Mouse (Mus musculus): ENCODE data around the gene Rbp3. TPM values are rescaled to one million over a fixed set of nuclear protein-coding genes. Genes with fewer than 3 reads are reported as not detected.

Gene Rbp3
- polyA plus RNA-seq, 1 experiment from 2014 or later, result not detected

GRCm38 (mm10) chr14:33932935-33933703 is 20.7 kb upstream of the Rbp3 start:
- Histone ChIP-seq H3K4me3 (replicated peaks; ENCODE audit: low read depth, low read length) (no peak overlapping the region), H3K9ac (replicated peaks; ENCODE audit: low read length) (no peak overlapping the region), H3K36me3 (ENCODE audit: control insufficient read depth, insufficient read depth, low read length) (no peaks in the 10 kb centered on the region), H3K4me1 (ENCODE audit: control insufficient read depth, insufficient read depth, low read length) (no peaks in the 10 kb centered on the region), H3K9me3 (ENCODE audit: control insufficient read depth, low read length) (no peaks in the 10 kb centered on the region), H3K27me3 (ENCODE audit: control insufficient read depth, insufficient read depth, low read length) (no peaks in the 10 kb centered on the region), H3K4me2 (ENCODE audit: low read length) (no peak overlapping the region), H3K27ac (replicated peaks; ENCODE audit: low read depth, low read length) (0 out of 2 replicates have a peak overlapping the region, but pooled peaks have one; percentile 13)
- DNase-seq, result peak; percentile 73
- WGBS, result 57% methylated on average over 10 of the region's 10 CpGs
- peak; percentile 27; the same call in 1 of the 2 replicates for ATAC-seq (ENCODE audit: low FRiP score, low TSS enrichment)

- H3K4me3 ChIP-seq (replicated peaks; ENCODE audit: low read depth, low read length), result no peak overlapping the region
- DNase-seq (peak; percentile 79), ATAC-seq (ENCODE audit: low FRiP score, low TSS enrichment) (no peak)
- no peak overlapping the region for H3K4me2 ChIP-seq (ENCODE audit: low read length)
- no peaks in the 10 kb centered on the region for H3K9me3 ChIP-seq (ENCODE audit: control insufficient read depth, low read length)
- H3K9ac ChIP-seq (replicated peaks; ENCODE audit: low read length), result no peak overlapping the region
- no peaks in the 10 kb centered on the region for H3K36me3 ChIP-seq (ENCODE audit: control insufficient read depth, insufficient read depth, low read length)
- 40% methylated on average over 5 of the region's 5 CpGs for WGBS
- 0 out of 2 replicates have a peak overlapping the region, but pooled peaks have one; percentile 13 for H3K27ac ChIP-seq (replicated peaks; ENCODE audit: low read depth, low read length)
- no peaks in the 10 kb centered on the region for H3K27me3 ChIP-seq (ENCODE audit: control insufficient read depth, insufficient read depth, low read length)
- H3K4me1 ChIP-seq (ENCODE audit: control insufficient read depth, insufficient read depth, low read length), result no peaks in the 10 kb centered on the region
Measured at GRCm38 (mm10) chr14:33933778-33934317, 20.0 kb upstream of the Rbp3 start.

- Histone ChIP-seq H3K4me3 (replicated peaks; ENCODE audit: low read depth, low read length) (no peak overlapping the region), H3K9me3 (ENCODE audit: control insufficient read depth, low read length) (no peaks in the 10 kb centered on the region), H3K4me2 (ENCODE audit: low read length) (peak overlapping the region; percentile 30), H3K9ac (replicated peaks; ENCODE audit: low read length) (no peak overlapping the region), H3K36me3 (ENCODE audit: control insufficient read depth, insufficient read depth, low read length) (no peaks in the 10 kb centered on the region), H3K27ac (replicated peaks; ENCODE audit: low read depth, low read length) (no peak overlapping the region), H3K4me1 (ENCODE audit: control insufficient read depth, insufficient read depth, low read length) (no peaks in the 10 kb centered on the region), H3K27me3 (ENCODE audit: control insufficient read depth, insufficient read depth, low read length) (no peaks in the 10 kb centered on the region)
- DNase-seq, result peak; percentile 83
- ATAC-seq (ENCODE audit: low FRiP score, low TSS enrichment), result no peak
- 30% methylated on average over 9 of the region's 9 CpGs for WGBS
Measured at GRCm38 (mm10) chr14:33939117-33939516, 14.7 kb upstream of the Rbp3 start.

DNA sequence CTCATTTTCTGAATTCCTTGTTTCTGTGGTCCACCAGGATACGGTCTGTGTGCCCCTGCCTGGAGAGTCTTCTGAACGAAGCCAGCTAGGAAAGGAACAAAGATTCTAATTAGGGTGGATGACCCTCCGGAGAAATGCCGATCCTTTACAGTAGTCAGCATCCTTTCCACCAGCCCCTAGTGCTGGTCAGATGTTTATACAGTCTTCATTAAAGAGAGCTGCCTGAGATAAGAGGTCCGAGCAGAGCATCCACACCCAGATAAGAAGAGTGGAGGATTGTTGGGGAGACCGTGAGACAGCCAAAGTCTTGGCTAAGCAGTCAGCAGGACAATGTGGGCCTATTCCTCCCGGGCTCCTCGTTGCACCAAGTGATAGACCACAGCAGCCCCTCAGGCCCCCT is 13.1 kb upstream of the Rbp3 start, which contains the start of gene Gdf2:
TSS of gene Gdf2 (plus strand) at position 301 of the 400 bp plus-strand sequence.
- WGBS, result 81% methylated on average over 8 of the region's 8 CpGs
- Histone ChIP-seq H3K4me2 (ENCODE audit: low read length) (no peak within 1 kb of the TSS), H3K4me1 (ENCODE audit: control insufficient read depth, insufficient read depth, low read length) (no peaks in the 10 kb centered on the region), H3K27me3 (ENCODE audit: control insufficient read depth, insufficient read depth, low read length) (no peaks in the 10 kb centered on the region), H3K27ac (replicated peaks; ENCODE audit: low read depth, low read length) (no peak within 1 kb of the TSS), H3K4me3 (replicated peaks; ENCODE audit: low read depth, low read length) (no peak within 1 kb of the TSS), H3K36me3 (ENCODE audit: control insufficient read depth, insufficient read depth, low read length) (no peaks in the 10 kb centered on the region), H3K9ac (replicated peaks; ENCODE audit: low read length) (no peak within 1 kb of the TSS), H3K9me3 (ENCODE audit: control insufficient read depth, low read length) (no peaks in the 10 kb centered on the region)
- no peak for ATAC-seq (ENCODE audit: low FRiP score, low TSS enrichment)
- no peak for DNase-seq

- no peak overlapping the region for H3K27ac ChIP-seq (replicated peaks; ENCODE audit: low read depth, low read length)
- H3K27me3 ChIP-seq (ENCODE audit: control insufficient read depth, insufficient read depth, low read length), result no peaks in the 10 kb centered on the region
- WGBS, result 88% methylated on average over 5 of the region's 5 CpGs
- ATAC-seq (ENCODE audit: low FRiP score, low TSS enrichment) (no peak), DNase-seq (no peak)
- H3K4me3 ChIP-seq (replicated peaks; ENCODE audit: low read depth, low read length), result no peak overlapping the region
- no peaks in the 10 kb centered on the region for H3K9me3 ChIP-seq (ENCODE audit: control insufficient read depth, low read length)
- no peak overlapping the region for H3K4me2 ChIP-seq (ENCODE audit: low read length)
- H3K36me3 ChIP-seq (ENCODE audit: control insufficient read depth, insufficient read depth, low read length), result no peaks in the 10 kb centered on the region
- no peaks in the 10 kb centered on the region for H3K4me1 ChIP-seq (ENCODE audit: control insufficient read depth, insufficient read depth, low read length)
- H3K9ac ChIP-seq (replicated peaks; ENCODE audit: low read length), result no peak overlapping the region
Measured at GRCm38 (mm10) chr14:33942222-33942621, 11.6 kb upstream of the Rbp3 start.

GRCm38 (mm10) chr14:33946125-33946524 is 7.7 kb upstream of the Rbp3 start:
- Histone ChIP-seq H3K4me3 (replicated peaks; ENCODE audit: low read depth, low read length) (no peak overlapping the region), H3K27me3 (ENCODE audit: control insufficient read depth, insufficient read depth, low read length) (no peaks in the 10 kb centered on the region), H3K36me3 (ENCODE audit: control insufficient read depth, insufficient read depth, low read length) (no peaks in the 10 kb centered on the region), H3K4me1 (ENCODE audit: control insufficient read depth, insufficient read depth, low read length) (no peaks in the 10 kb centered on the region), H3K9ac (replicated peaks; ENCODE audit: low read length) (no peak overlapping the region), H3K4me2 (ENCODE audit: low read length) (no peak overlapping the region), H3K27ac (replicated peaks; ENCODE audit: low read depth, low read length) (no peak overlapping the region), H3K9me3 (ENCODE audit: control insufficient read depth, low read length) (no peaks in the 10 kb centered on the region)
- 82% methylated on average over 6 of the region's 6 CpGs for WGBS
- ATAC-seq (ENCODE audit: low FRiP score, low TSS enrichment) (no peak), DNase-seq (no peak)

- DNase-seq (no peak), ATAC-seq (ENCODE audit: low FRiP score, low TSS enrichment) (no peak)
- Histone ChIP-seq H3K4me1 (ENCODE audit: control insufficient read depth, insufficient read depth, low read length) (no peaks in the 10 kb centered on the region), H3K4me2 (ENCODE audit: low read length) (no peak overlapping the region), H3K9ac (replicated peaks; ENCODE audit: low read length) (no peak overlapping the region), H3K27me3 (ENCODE audit: control insufficient read depth, insufficient read depth, low read length) (no peaks in the 10 kb centered on the region), H3K36me3 (ENCODE audit: control insufficient read depth, insufficient read depth, low read length) (no peaks in the 10 kb centered on the region), H3K27ac (replicated peaks; ENCODE audit: low read depth, low read length) (no peak overlapping the region), H3K9me3 (ENCODE audit: control insufficient read depth, low read length) (no peaks in the 10 kb centered on the region), H3K4me3 (replicated peaks; ENCODE audit: low read depth, low read length) (no peak overlapping the region)
- 67% methylated on average over 6 of the region's 6 CpGs for WGBS
Measured at GRCm38 (mm10) chr14:33952233-33952981, 1.4 kb upstream of the Rbp3 start.

GRCm38 (mm10) chr14:33956055-33956454 is 2.3 kb downstream of the Rbp3 start:
- Histone ChIP-seq H3K4me3 (replicated peaks; ENCODE audit: low read depth, low read length) (no peak overlapping the region), H3K36me3 (ENCODE audit: control insufficient read depth, insufficient read depth, low read length) (no peaks in the 10 kb centered on the region), H3K9ac (replicated peaks; ENCODE audit: low read length) (no peak overlapping the region), H3K27ac (replicated peaks; ENCODE audit: low read depth, low read length) (no peak overlapping the region), H3K4me2 (ENCODE audit: low read length) (no peak overlapping the region), H3K27me3 (ENCODE audit: control insufficient read depth, insufficient read depth, low read length) (no peaks in the 10 kb centered on the region), H3K4me1 (ENCODE audit: control insufficient read depth, insufficient read depth, low read length) (no peaks in the 10 kb centered on the region), H3K9me3 (ENCODE audit: control insufficient read depth, low read length) (no peaks in the 10 kb centered on the region)
- 83% methylated on average over 13 of the region's 13 CpGs for WGBS
- no peak for ATAC-seq (ENCODE audit: low FRiP score, low TSS enrichment)
- no peak for DNase-seq
